Mouse (Mus musculus) heart, postnatal 14 days (tissue): ENCODE data around the gene Cwh43. TPM values are rescaled to one million over a fixed set of nuclear protein-coding genes. Genes with fewer than 3 reads are reported as not detected.
"Not testable (repeated sequence)": the region's sequence is repeated elsewhere in the genome, so short reads cannot be mapped to it uniquely, and the experiment has no call there.

Experiments
- DNase-seq, 2 experiments: peaks; one replicate each; pipeline ENCODE4 v3.0.0; 2021 to 2022
- intact Hi-C: fragments of 180-260 bp; cut with DNase I; formaldehyde crosslinking; loops from one replicate; pipeline ENCODE4 v1.15.1; 2025
- total RNA-seq, 2 experiments: library from RNA; stranded (reverse); gene quantifications; 2 replicates each; pipeline ENCODE4 v1.2.3; 2021

The Cwh43 gene
- total RNA-seq, 2 experiments from 2014 or later: not detected

DNA sequence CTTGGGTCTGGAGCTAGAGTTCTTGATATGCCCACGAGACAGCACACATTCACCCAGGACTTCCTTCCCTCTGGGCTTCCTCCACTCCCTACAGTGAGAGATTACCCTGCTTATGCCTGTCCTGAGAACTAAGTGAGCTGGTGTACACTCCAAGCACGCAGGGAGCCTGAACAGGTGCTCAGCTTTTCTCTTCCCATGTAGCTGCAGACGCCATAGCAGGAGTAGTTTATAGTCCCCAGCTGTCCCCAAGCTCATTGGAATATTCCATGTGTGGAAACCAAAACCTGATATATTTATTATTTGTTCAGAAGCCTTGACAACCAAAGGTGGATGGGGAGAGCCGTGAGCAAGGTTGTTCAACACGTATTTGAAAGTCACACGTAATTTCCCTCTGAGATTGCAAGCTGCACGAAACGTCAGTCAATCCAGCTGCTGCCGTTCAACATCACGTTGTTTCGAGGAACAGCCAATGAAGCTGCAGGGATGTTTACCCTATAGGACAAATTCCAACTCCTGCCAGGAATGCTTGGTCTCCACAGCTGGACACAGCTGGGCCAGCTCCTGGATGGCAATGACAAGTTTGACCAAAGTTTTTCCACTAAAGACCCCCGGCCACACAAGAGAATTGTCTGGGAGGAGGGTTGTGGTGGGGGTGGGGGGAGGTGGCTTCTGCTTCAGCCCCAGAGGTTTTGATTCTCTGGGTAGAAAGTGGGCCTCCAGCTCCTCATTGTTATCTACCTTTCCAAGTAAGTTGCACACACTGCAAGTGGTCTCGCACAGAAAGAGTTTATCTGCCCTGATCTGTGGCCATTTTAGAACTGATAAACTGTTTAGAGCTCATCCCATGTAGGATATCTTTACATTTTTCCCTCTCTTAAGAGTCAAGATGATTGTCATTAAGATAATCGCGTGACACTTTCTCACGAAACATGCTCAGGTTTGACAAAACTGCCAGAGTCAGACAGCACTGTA is 62.9 kb downstream of the Cwh43 start:
- DNase-seq: no peak
- intact Hi-C loops: no loop called here

DNA sequence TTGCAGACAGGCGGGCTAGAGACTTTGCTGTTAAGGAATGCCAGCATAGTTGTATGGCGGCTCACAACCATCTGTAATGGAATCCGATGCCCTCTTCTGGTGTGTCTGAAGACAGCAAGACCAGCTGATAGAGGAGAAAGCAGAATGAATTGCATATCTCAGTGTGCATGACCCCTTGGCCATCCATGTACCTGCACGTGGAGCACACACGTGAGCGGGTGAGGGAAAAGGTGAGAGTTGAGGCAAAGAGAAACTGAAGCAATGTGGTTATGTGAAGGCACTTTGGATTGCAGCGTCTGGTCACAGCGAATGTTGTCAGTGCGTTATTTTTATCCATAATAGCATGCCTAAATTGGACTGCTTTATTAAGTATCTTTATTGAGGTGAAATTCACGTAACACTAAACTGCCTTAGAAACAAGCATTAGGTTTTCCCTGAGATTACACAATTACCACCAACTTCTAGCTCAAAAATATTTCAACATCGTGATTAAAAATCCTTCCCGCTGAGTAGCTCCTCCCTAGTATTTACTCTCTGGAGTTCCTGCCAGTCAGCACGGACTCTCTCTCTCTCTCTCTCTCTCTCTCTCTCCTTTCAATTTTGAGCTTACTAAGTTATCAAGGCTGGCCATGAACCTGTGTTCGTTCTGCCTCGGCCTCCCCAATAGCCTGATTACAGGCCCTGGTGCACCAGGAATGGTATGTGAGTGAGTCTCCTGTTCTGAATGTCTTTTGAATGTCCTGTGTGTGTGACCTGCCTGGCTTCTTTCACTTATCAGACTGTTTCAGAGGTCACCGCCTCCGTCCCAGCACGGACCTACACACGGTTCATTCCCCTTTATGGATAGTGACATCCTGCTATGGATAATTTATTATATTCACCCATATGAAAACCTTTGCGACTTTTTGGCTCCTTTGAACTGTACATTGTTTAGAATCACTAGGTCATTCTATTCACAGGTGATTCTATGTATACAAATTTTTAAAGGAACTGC is 68.8 kb downstream of the Cwh43 start:
- intact Hi-C loops: no loop called here
- no peak for DNase-seq

DNA sequence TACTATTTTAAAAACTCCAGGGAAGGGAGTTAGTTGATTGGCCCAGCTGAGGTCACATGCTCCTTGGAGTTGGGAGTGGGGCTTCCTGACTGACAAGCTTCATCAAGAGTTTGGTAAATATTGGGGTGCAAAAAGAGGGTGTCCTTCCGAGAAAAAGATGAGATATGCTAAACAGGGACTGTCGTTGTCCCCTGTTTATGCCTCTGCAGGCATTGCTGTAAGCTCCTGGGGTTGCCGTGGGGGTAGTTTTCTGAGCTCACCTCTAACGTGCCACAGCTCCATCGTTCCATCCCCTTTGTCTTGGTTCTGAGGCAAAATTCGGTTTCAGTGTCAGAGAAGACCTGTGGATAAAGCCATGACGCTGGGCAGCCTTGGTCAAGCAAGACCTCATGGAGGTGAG is 74.8 kb downstream of the Cwh43 start, which contains the start of gene Dcun1d4:
Gene Dcun1d4 (plus strand): TSS at position 301 of the 400 bp plus-strand sequence.
- DNase-seq: no peak
- intact Hi-C loops: loop anchor here (2.0 kb wide), 1 partner anchor 46 kb away; no protein-coding TSS in a partner anchor

- intact Hi-C loops: loop anchor here (2.0 kb wide), 1 partner anchor 47 kb away; no protein-coding TSS in a partner anchor
- DNase-seq: no peak
Observed at GRCm38 (mm10) chr5:73481401-73481800, 75.5 kb downstream of the Cwh43 start.

DNA sequence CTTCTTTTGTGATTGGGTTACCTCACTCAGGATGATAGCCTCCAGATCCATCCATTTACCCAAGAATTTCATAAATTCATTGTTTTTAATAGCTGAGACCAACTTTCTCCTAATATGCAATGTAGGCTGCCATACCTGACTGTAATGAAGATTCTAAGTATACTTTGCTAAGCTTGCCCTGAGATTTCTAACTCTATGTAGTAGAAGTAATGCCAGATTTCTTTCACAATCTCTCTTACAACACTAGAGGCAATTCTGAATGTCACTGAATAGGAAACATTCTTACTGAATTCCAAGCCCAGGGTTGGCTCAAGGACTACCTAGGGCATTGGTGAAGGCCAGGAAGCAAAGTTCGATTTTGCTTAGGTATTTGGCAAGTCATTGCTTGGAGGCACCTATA is 76.5 kb downstream of the Cwh43 start:
- intact Hi-C loops: not testable (repeated sequence)

DNA sequence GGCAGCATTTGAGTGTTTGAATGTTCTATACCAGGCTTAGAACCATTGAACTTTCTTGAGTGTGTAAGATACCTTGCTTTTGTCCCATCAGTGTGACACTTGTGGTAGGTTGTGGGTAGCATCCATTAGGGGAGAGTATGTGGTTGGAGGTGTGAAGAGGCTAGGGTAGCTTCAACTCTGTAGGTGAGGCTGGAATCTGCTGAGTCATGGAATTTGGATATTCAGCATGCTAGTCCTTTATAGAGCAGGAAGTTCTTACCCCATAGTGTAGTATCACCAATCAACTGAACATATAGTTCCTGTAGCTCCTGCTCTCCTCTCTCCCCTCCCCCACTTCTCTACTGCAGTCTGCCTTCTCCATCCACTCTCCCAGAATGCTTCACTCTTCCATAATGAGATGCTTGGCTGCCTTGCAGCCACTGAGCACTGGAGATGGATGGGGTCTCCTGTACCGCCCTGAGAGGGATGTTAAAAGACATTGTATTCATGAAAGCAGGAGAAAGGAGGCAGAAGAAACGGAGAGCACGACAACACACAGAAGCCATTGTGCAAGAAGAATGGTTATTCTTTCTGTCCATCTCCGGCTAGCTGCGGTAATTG is 78.2 kb downstream of the Cwh43 start:
- intact Hi-C loops: no loop called here
- no peak for DNase-seq

More for the DNA sequence above, 76.5 kb downstream of the Cwh43 start:
- DNase-seq: not testable (repeated sequence)

GRCm38 (mm10) chr5:73486451-73486850 is 80.6 kb downstream of the Cwh43 start:
- intact Hi-C loops: no loop called here
- no peak for DNase-seq

DNA sequence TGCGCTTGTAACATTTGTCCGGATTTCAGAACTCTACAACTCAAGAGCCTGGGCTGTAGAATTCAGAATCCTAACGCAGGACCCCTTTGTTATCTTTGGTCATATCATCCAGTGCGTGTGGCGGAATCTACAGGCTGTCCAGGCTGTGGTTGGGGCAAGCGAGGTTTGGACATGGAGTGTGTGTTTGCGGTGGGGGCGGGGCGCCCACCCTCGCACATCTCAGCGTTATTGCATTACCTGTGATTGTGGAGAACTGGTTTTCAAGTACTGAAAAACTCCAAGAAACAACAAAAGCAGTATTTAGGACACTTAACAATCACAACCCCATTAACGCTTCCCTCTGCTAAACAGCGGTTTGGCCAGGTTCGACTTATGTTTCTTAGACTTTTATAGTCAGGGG is 84.0 kb downstream of the Cwh43 start:
- no peak for DNase-seq
- intact Hi-C loops: no loop called here

- DNase-seq: peak; percentile 99
- intact Hi-C loops: no loop called here
Observed at GRCm38 (mm10) chr5:73490596-73491073, 84.8 kb downstream of the Cwh43 start.

- intact Hi-C loops: no loop called here
Observed at GRCm38 (mm10) chr5:73491074-73491836, 85.4 kb downstream of the Cwh43 start.

DNA sequence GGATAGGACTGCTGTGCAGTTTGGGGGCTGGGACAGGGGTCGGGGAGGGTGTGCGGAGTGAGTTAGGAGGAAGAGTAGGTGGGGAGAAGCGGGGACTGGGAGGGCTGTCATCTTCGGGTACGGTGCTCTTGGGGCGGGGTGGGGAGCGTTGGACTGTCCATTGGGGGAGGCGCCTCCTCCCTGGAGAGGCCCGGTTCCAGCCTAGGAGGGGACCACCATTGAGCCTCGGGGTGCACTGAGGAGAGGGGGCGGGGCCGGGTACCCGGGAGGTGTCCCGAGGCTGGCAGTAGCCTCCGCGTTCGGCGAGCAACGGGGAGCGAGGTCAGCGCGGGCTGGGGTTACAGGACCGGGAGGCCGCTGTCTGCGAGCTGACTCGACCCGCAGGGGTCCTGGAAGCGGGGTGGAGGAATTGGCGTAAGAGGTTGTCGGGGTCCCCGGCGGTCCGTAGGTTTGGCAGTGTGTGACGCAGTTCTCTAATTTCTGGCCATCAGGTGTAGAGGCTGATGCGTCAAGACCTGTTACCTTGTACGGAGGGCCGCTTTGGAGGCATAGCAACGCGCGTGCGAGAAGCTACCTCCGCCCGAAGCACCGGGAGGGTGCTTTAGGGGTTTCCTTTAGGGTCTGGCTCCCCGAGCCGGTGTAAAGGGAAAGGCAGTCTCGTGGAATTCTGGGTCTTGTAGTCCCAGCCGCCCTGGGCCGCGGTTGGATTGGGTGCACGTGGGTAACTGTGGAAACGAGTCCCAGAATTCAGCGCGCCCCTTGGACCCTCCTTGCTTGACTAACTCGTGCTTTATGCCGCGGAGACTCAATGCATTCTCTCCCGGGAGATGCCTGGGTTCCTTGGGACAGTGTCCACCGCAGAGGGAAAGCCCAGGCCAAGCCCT is 86.2 kb downstream of the Cwh43 start:
- DNase-seq: peak; percentile 80 to 83
- intact Hi-C loops: no loop called here

More at GRCm38 (mm10) chr5:73491074-73491836, 85.4 kb downstream of the Cwh43 start:
- no peak for DNase-seq

DNA sequence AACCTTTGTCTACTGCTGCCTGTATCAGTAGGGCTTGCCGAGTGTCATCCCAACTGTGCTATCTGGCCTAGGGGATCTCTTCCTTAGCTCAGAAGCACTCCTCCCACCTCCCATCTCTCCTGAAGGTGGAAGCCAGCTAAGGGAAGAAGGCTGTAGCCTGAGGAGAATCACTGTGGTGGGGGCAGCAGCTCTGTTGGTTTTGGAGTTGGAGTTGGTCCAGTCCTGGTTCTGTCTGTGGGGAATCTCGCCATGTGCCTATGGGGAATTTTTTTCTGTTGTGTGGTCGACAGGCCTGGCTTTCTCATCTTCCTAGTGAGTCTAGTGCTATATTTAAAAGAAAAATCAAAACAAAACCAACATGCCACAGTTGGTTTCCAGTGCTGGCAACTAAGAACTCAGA is 91.5 kb downstream of the Cwh43 start:
- intact Hi-C loops: no loop called here
- no peak for DNase-seq

GRCm38 (mm10) chr5:73498559-73498958 is 92.7 kb downstream of the Cwh43 start:
- intact Hi-C loops: no loop called here
- no peak for DNase-seq

- DNase-seq: peak in 1 of 2 experiments; percentile 10
- intact Hi-C loops: no loop called here
Observed at GRCm38 (mm10) chr5:73500867-73501440, 95.1 kb downstream of the Cwh43 start.

GRCm38 (mm10) chr5:73502422-73502821 is 96.5 kb downstream of the Cwh43 start:
- DNase-seq: no peak
- intact Hi-C loops: no loop called here
